Mouse (Mus musculus) bone marrow macrophage, adult 2 months (primary cell): ENCODE measurements at regions not wholly inside any gene's neighbourhood (a gene's known extent, or its start where the extent isn't known, plus 50 kb on each side); places are given as distances from the start of the nearest gene placed in this dataset.
"Not testable (repeated sequence)": the region's sequence is repeated elsewhere in the genome, so short reads cannot be mapped to it uniquely, and the experiment has no call there.

Experiments used
- H3K27ac ChIP-seq: 2 replicates; pipeline ENCODE4 v1.5.1; 2012; ENCODE audit warnings: low read depth, low read length; ENCODE audit not compliant: insufficient read depth
- H3K4me1 ChIP-seq: 2 replicates; pipeline ENCODE4 v1.6.1; 2012; ENCODE audit warnings: low read length; ENCODE audit not compliant: control insufficient read depth, insufficient read depth
- H3K4me3 ChIP-seq: 2 replicates; pipeline ENCODE4 v1.5.1; 2012; ENCODE audit warnings: mild to moderate bottlenecking, low read length, moderate library complexity; ENCODE audit not compliant: insufficient read depth
- CTCF ChIP-seq: IDR thresholded peaks from 2 replicates; pipeline ENCODE4 v1.5.1; 2012; ENCODE audit warnings: low read depth, mild to moderate bottlenecking, low read length, moderate library complexity
- POLR2A ChIP-seq: IDR thresholded peaks from 2 replicates; pipeline ENCODE4 v1.6.1; 2012; ENCODE audit warnings: mild to moderate bottlenecking, low read depth, low read length, borderline replicate concordance

- H3K4me3 ChIP-seq, H3K27ac ChIP-seq, H3K4me1 ChIP-seq: not testable (repeated sequence)
These were observed 53.5 kb downstream of the Adam6a start for GRCm38 (mm10) chr12:113597163-113597562.

GRCm38 (mm10) chr12:113610924-113611323 is 67.2 kb downstream of the Adam6a start:
- Histone ChIP-seq H3K4me1 (no peaks in the 10 kb centered on the region), H3K27ac (no peak overlapping the region), H3K4me3 (no peak overlapping the region)
- TF ChIP-seq CTCF (peak; percentile 57), POLR2A (no peak)

GRCm38 (mm10) chr12:113625221-113625620 is 81.5 kb downstream of the Adam6a start:
- H3K27ac ChIP-seq, H3K4me1 ChIP-seq, H3K4me3 ChIP-seq: not testable (repeated sequence)

- not testable (repeated sequence) for H3K27ac ChIP-seq, H3K4me3 ChIP-seq, H3K4me1 ChIP-seq
These were observed 87.1 kb downstream of the Adam6a start for GRCm38 (mm10) chr12:113630803-113631202.
